Mouse (Mus musculus): Measurements from ENCODE around the gene Cyfip1. TPM values are rescaled to one million over a fixed set of nuclear protein-coding genes. Genes with fewer than 3 reads are reported as not detected.

Cyfip1 gene
- total and polyA plus RNA-seq, 2 experiments from 2014 or later = 31.8 to 36.3 TPM

DNA sequence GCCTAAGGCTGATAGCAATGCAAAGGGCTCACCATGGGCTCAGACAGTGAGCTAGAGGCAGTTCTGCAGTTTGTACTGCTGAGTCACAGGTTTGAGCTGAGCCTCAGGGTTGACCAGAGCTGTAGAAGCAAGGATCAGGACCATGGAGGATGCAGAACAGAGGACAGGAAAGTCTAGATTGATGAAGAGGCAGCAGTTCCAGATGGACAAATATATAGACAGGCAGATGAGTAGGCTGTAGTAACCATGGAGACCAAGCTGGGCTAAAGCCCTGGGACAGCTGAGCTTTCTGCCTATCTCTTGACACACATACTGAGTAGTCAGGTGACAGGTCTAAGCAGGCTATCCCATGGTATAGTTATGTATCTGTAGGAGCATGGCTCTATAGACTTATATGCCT lies 49.2 kb downstream of the Cyfip1 start:
- Histone ChIP-seq H3K4me1 (ENCODE audit: control insufficient read depth, insufficient read depth) (no peaks in the 10 kb centered on the region), H3K36me3 (replicated peaks; ENCODE audit: control insufficient read depth, insufficient read depth, low read length) (peaks cover 74% of the 10 kb centered on the region), H3K4me2 (ENCODE audit: low read depth, low read length) (no peak overlapping the region), H3K27me3 (ENCODE audit: control insufficient read depth, insufficient read depth, low read length) (no peaks in the 10 kb centered on the region), H3K9me3 (replicated peaks; ENCODE audit: control insufficient read depth, low read length) (no peaks in the 10 kb centered on the region), H3K9ac (replicated peaks; ENCODE audit: low read depth, low read length) (no peak overlapping the region), H3K27ac (ENCODE audit: low read depth) (no peak overlapping the region), H3K4me3 (ENCODE audit: low read depth, low read length) (no peak overlapping the region)
- ATAC-seq (ENCODE audit: insufficient read depth, low read depth) (no peak), DNase-seq (ENCODE audit: low spot score) (no peak)
- TF ChIP-seq CTCF (IDR thresholded peaks at IDR 0.05; ENCODE audit: low read depth) = no peak
- no peak for TF ChIP-seq EP300 (IDR thresholded peaks at IDR 0.05; ENCODE audit: low read depth)

DNA sequence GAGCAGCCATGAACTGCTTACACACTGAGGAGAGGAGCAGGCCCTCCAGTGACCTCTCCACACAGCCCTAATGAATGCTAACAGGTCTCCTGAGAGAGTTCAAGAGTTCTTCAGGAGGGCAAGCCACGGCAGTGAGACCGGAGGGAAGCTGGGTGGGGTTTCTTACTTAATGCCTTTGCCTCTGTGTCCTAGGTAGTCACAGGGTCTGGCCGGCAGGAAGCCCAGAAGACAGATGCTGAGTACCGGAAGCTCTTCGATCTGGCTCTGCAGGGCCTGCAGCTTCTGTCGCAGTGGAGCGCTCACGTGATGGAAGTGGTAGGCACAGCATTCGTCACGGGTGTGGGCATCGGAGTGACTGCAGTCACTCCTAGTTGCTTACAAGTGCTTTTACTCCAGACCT lies 50.3 kb downstream of the Cyfip1 start:
- 90% methylated on average over 11 of the region's 11 CpGs for WGBS
- no peak overlapping the region for H3K4me3 ChIP-seq (ENCODE audit: low read depth, low read length)
- H3K27ac ChIP-seq (ENCODE audit: low read depth) = no peak overlapping the region
- no peak for TF ChIP-seq EP300 (IDR thresholded peaks at IDR 0.05; ENCODE audit: low read depth)
- TF ChIP-seq CTCF (IDR thresholded peaks at IDR 0.05; ENCODE audit: low read depth) = no peak
- peaks cover 77% of the 10 kb centered on the region for H3K36me3 ChIP-seq (replicated peaks; ENCODE audit: control insufficient read depth, insufficient read depth, low read length)
- no peak for DNase-seq (ENCODE audit: low spot score)
- H3K9ac ChIP-seq (replicated peaks; ENCODE audit: low read depth, low read length) = no peak overlapping the region
- ATAC-seq (ENCODE audit: insufficient read depth, low read depth) = no peak
- no peaks in the 10 kb centered on the region for H3K4me1 ChIP-seq (ENCODE audit: control insufficient read depth, insufficient read depth)
- no peaks in the 10 kb centered on the region for H3K9me3 ChIP-seq (replicated peaks; ENCODE audit: control insufficient read depth, low read length)
- H3K4me2 ChIP-seq (ENCODE audit: low read depth, low read length) = no peak overlapping the region
- no peaks in the 10 kb centered on the region for H3K27me3 ChIP-seq (ENCODE audit: control insufficient read depth, insufficient read depth, low read length)

DNA sequence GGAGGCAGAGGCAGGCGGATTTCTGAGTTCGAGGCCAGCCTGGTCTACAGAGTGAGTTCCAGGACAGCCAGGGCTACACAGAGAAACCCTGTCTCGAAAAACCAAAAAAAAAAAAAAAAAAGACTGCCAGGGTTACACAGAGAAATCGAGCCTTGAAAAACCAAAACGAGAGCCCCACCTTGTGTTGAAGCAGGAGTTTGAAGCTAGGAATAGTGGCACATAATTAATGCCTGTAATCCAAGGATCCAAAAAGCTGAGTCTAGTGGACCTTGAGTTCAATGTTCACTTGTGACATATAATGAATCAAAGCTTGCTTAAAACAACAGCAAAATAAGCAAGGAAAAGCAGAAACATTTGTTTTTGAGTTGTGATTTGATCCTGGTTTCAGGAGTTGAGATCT lies 62.2 kb downstream of the Cyfip1 start:
- no peak overlapping the region for H3K4me3 ChIP-seq (ENCODE audit: low read depth, low read length)
- no peak overlapping the region for H3K27ac ChIP-seq (ENCODE audit: low read depth)
- TF ChIP-seq EP300 (IDR thresholded peaks at IDR 0.05; ENCODE audit: low read depth) (no peak), CTCF (IDR thresholded peaks at IDR 0.05; ENCODE audit: low read depth) (no peak)
- no peaks in the 10 kb centered on the region for H3K9me3 ChIP-seq (replicated peaks; ENCODE audit: control insufficient read depth, low read length)
- H3K27me3 ChIP-seq (ENCODE audit: control insufficient read depth, insufficient read depth, low read length) = no peaks in the 10 kb centered on the region
- DNase-seq (ENCODE audit: low spot score) = no peak
- peaks cover 90% of the 10 kb centered on the region for H3K36me3 ChIP-seq (replicated peaks; ENCODE audit: control insufficient read depth, insufficient read depth, low read length)
- ATAC-seq (ENCODE audit: insufficient read depth, low read depth) = no peak
- no peak overlapping the region for H3K9ac ChIP-seq (replicated peaks; ENCODE audit: low read depth, low read length)
- no peaks in the 10 kb centered on the region for H3K4me1 ChIP-seq (ENCODE audit: control insufficient read depth, insufficient read depth)
- H3K4me2 ChIP-seq (ENCODE audit: low read depth, low read length) = no peak overlapping the region
- WGBS = 82% methylated on average over 5 of the region's 5 CpGs

DNA sequence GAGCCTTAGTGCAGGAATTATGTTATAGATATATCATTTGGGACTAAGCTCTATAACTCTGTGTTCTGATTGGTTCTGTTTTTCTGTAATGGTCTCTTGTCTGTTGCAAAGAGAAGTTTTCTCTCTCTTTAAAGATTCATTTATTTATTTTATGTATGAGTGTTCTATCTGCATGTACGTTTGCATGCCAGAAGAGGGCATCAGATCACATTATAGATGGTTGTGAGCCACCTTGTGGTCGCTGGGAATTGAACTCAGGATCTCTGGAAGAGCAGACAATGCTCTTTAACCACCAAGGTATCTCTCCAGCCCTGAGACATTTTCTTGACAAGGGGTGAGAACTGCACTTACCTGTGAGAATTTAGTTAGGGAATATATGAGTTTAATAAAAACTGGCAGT lies 63.9 kb downstream of the Cyfip1 start:
- 76% methylated on average over 2 of the region's 2 CpGs for WGBS
- no peaks in the 10 kb centered on the region for H3K27me3 ChIP-seq (ENCODE audit: control insufficient read depth, insufficient read depth, low read length)
- ATAC-seq (ENCODE audit: insufficient read depth, low read depth) = no peak
- no peak for DNase-seq (ENCODE audit: low spot score)
- H3K4me1 ChIP-seq (ENCODE audit: control insufficient read depth, insufficient read depth) = no peaks in the 10 kb centered on the region
- no peaks in the 10 kb centered on the region for H3K9me3 ChIP-seq (replicated peaks; ENCODE audit: control insufficient read depth, low read length)
- no peak overlapping the region for H3K9ac ChIP-seq (replicated peaks; ENCODE audit: low read depth, low read length)
- no peak overlapping the region for H3K4me2 ChIP-seq (ENCODE audit: low read depth, low read length)
- H3K36me3 ChIP-seq (replicated peaks; ENCODE audit: control insufficient read depth, insufficient read depth, low read length) = peaks cover 87% of the 10 kb centered on the region
- H3K27ac ChIP-seq (ENCODE audit: low read depth) = no peak overlapping the region
- no peak for TF ChIP-seq EP300 (IDR thresholded peaks at IDR 0.05; ENCODE audit: low read depth)
- no peak for TF ChIP-seq CTCF (IDR thresholded peaks at IDR 0.05; ENCODE audit: low read depth)
- H3K4me3 ChIP-seq (ENCODE audit: low read depth, low read length) = no peak overlapping the region

DNA sequence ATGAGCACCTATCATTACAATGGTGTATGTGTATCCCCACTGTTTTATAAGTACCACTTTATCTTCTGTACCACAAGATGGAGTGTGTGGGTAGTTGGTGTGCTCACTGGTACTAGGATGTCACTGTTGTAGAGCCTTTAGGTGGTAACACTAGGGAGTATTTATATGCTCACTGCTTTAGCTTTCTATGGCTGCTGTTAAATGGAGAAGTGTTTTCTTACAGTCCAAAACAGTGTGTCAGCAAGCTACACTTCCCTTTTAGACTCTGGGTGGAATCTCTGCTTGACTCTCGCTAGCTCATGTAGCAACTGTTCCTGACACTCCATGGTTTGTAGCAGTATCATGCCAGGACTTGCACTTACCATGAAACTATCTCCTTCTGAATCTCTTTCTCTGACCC lies 68.0 kb downstream of the Cyfip1 start:
- H3K27me3 ChIP-seq (ENCODE audit: control insufficient read depth, insufficient read depth, low read length) = no peaks in the 10 kb centered on the region
- H3K36me3 ChIP-seq (replicated peaks; ENCODE audit: control insufficient read depth, insufficient read depth, low read length) = peaks cover 84% of the 10 kb centered on the region
- no peaks in the 10 kb centered on the region for H3K4me1 ChIP-seq (ENCODE audit: control insufficient read depth, insufficient read depth)
- ATAC-seq (ENCODE audit: insufficient read depth, low read depth) (no peak), DNase-seq (ENCODE audit: low spot score) (no peak)
- no peak overlapping the region for H3K4me2 ChIP-seq (ENCODE audit: low read depth, low read length)
- TF ChIP-seq EP300 (IDR thresholded peaks at IDR 0.05; ENCODE audit: low read depth) (no peak), CTCF (IDR thresholded peaks at IDR 0.05; ENCODE audit: low read depth) (no peak)
- H3K4me3 ChIP-seq (ENCODE audit: low read depth, low read length) = no peak overlapping the region
- no peak overlapping the region for H3K9ac ChIP-seq (replicated peaks; ENCODE audit: low read depth, low read length)
- no peaks in the 10 kb centered on the region for H3K9me3 ChIP-seq (replicated peaks; ENCODE audit: control insufficient read depth, low read length)
- 93% methylated on average over 1 of the region's 1 CpGs for WGBS
- H3K27ac ChIP-seq (ENCODE audit: low read depth) = no peak overlapping the region

DNA sequence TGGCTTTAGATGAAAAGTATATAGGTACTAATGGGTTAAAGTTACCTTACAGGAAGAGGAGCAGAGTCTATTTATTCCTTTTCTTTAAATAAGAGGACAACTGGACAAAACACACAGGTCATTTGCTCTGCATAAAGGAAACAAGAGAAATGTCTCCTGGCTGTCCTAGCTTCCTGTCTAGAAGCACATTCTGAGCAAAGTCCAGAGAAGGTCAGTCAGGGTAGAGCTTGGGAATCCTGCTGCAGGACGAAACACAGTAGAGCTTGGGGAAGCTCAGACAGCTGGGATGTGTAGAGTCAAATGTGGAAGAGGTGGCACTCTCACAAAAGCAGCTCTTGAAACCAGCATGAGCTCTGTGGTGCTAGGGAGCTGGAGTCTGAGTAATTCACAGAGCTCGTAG lies 68.8 kb downstream of the Cyfip1 start:
- H3K4me3 ChIP-seq (ENCODE audit: low read depth, low read length) = no peak overlapping the region
- H3K9me3 ChIP-seq (replicated peaks; ENCODE audit: control insufficient read depth, low read length) = no peaks in the 10 kb centered on the region
- no peak overlapping the region for H3K4me2 ChIP-seq (ENCODE audit: low read depth, low read length)
- TF ChIP-seq EP300 (IDR thresholded peaks at IDR 0.05; ENCODE audit: low read depth) (no peak), CTCF (IDR thresholded peaks at IDR 0.05; ENCODE audit: low read depth) (no peak)
- DNase-seq (ENCODE audit: low spot score) (no peak), ATAC-seq (ENCODE audit: insufficient read depth, low read depth) (no peak)
- no peak overlapping the region for H3K9ac ChIP-seq (replicated peaks; ENCODE audit: low read depth, low read length)
- no peak overlapping the region for H3K27ac ChIP-seq (ENCODE audit: low read depth)
- H3K27me3 ChIP-seq (ENCODE audit: control insufficient read depth, insufficient read depth, low read length) = no peaks in the 10 kb centered on the region
- peaks cover 84% of the 10 kb centered on the region for H3K36me3 ChIP-seq (replicated peaks; ENCODE audit: control insufficient read depth, insufficient read depth, low read length)
- WGBS = 59% methylated on average over 2 of the region's 2 CpGs
- no peaks in the 10 kb centered on the region for H3K4me1 ChIP-seq (ENCODE audit: control insufficient read depth, insufficient read depth)

Measured in heart, postnatal 0 days (tissue).